Mouse (Mus musculus) cerebellum, adult 2 months (tissue): ENCODE results near the gene Ptges3l. TPM values are rescaled to one million over a fixed set of nuclear protein-coding genes. Genes with fewer than 3 reads are reported as not detected.

Source experiments
- DNase-seq, 2 experiments: peaks; one replicate each; pipeline ENCODE4 v3.0.0; 2021
- H3K27ac ChIP-seq: fragments of 200-500 bp; 2 replicates; pipeline ENCODE4 v1.5.1; 2012; ENCODE audit warnings: low read length, control low read depth, inconsistent platforms; ENCODE audit not compliant: insufficient read depth
- H3K27me3 ChIP-seq: fragments of 200-500 bp; 2 replicates; pipeline ENCODE4 v1.6.1; 2012; ENCODE audit warnings: inconsistent platforms, mild to moderate bottlenecking, low read length, moderate library complexity; ENCODE audit not compliant: control insufficient read depth, insufficient read depth
- H3K4me1 ChIP-seq: fragments of 200-500 bp; 2 replicates; pipeline ENCODE4 v1.6.1; 2011; ENCODE audit warnings: low read length; ENCODE audit not compliant: control insufficient read depth, insufficient read depth
- H3K4me3 ChIP-seq: fragments of 200-500 bp; replicated peaks from 2 replicates; pipeline ENCODE3; 2011; ENCODE audit warnings: mild to moderate bottlenecking, low read depth, low read length, control low read depth; ENCODE audit not compliant: insufficient read depth
- CTCF ChIP-seq: fragments of 200-500 bp; IDR thresholded peaks from 2 replicates; pipeline ENCODE4 v1.5.1; 2011; ENCODE audit warnings: low read depth, mild to moderate bottlenecking, control low read depth, low read length, moderate library complexity, borderline replicate concordance; ENCODE audit not compliant: insufficient read depth
- POLR2A ChIP-seq: fragments of 200-500 bp; IDR thresholded peaks from 2 replicates; pipeline ENCODE4 v1.6.1; 2011; ENCODE audit warnings: low read length, control low read depth, borderline replicate concordance; ENCODE audit not compliant: insufficient read depth
- WGBS: fragments of 180-500 bp; shearing (Covaris S2); methylation state at CpG from one replicate; pipeline ENCODE4 v1.1.7; 2018; 5-methylcytosine and 5-hydroxymethylcytosine counted together
- polyA plus RNA-seq: library from polyadenylated mRNA; depleted of rRNA; stranded (reverse); fragments of >200 nt; gene quantifications from 2 replicates; pipeline ENCODE4 v1.2.3, GENCODE M21; 2012

Ptges3l gene
- polyA plus RNA-seq, 1 experiment: 1.8 TPM

GRCm38 (mm10) chr11:101462583-101463440, 37.7 kb upstream of the Ptges3l start:
- no peak overlapping the region for H3K27ac ChIP-seq

GRCm38 (mm10) chr11:101462141-101462540, 37.0 kb upstream of the Ptges3l start:
- no peak overlapping the region for H3K4me3 ChIP-seq
- no peaks in the 10 kb centered on the region for H3K4me1 ChIP-seq
- H3K27me3 ChIP-seq: no peaks in the 10 kb centered on the region
- no peak for TF ChIP-seq POLR2A
- TF ChIP-seq CTCF: no peak
- H3K27ac ChIP-seq: no peak overlapping the region
- DNase-seq: no peak
- 56% methylated on average over 14 of the region's 14 CpGs for WGBS

More at GRCm38 (mm10) chr11:101462583-101463440, 37.7 kb upstream of the Ptges3l start:
- TF ChIP-seq CTCF (no peak), POLR2A (no peak)
- H3K4me1 ChIP-seq: no peaks in the 10 kb centered on the region
- H3K4me3 ChIP-seq: no peak overlapping the region
- WGBS: 46% methylated on average over 13 of the region's 13 CpGs
- no peak for DNase-seq
- no peaks in the 10 kb centered on the region for H3K27me3 ChIP-seq

GRCm38 (mm10) chr11:101460321-101460720, 35.2 kb upstream of the Ptges3l start:
- WGBS: 91% methylated on average over 15 of the region's 15 CpGs
- TF ChIP-seq POLR2A (no peak), CTCF (no peak)
- no peaks in the 10 kb centered on the region for H3K27me3 ChIP-seq
- H3K4me3 ChIP-seq: no peak overlapping the region
- H3K27ac ChIP-seq: no peak overlapping the region
- no peaks in the 10 kb centered on the region for H3K4me1 ChIP-seq
- DNase-seq: no peak

- H3K27ac ChIP-seq: no peak overlapping the region
- H3K4me1 ChIP-seq: no peaks in the 10 kb centered on the region
- no peak for DNase-seq
- WGBS: 58% methylated on average over 6 of the region's 6 CpGs
- H3K27me3 ChIP-seq: no peaks in the 10 kb centered on the region
- no peak for TF ChIP-seq CTCF
- TF ChIP-seq POLR2A: no peak
- no peak overlapping the region for H3K4me3 ChIP-seq
These were observed 34.6 kb upstream of the Ptges3l start for GRCm38 (mm10) chr11:101459716-101460115.

- TF ChIP-seq CTCF (no peak), POLR2A (no peak)
- Histone ChIP-seq H3K4me1 (no peaks in the 10 kb centered on the region), H3K27me3 (no peaks in the 10 kb centered on the region), H3K4me3 (no peak overlapping the region), H3K27ac (no peak overlapping the region)
- no peak for DNase-seq
- 88% methylated on average over 12 of the region's 12 CpGs for WGBS
These were observed 33.1 kb upstream of the Ptges3l start for GRCm38 (mm10) chr11:101458217-101458616.

- Histone ChIP-seq H3K4me3 (no peak overlapping the region), H3K27ac (no peak overlapping the region), H3K27me3 (no peaks in the 10 kb centered on the region), H3K4me1 (no peaks in the 10 kb centered on the region)
- WGBS: 81% methylated on average over 9 of the region's 9 CpGs
- no peak for DNase-seq
- no peak for TF ChIP-seq CTCF
- no peak for TF ChIP-seq POLR2A
These were observed 32.5 kb upstream of the Ptges3l start for GRCm38 (mm10) chr11:101457631-101458030.

GRCm38 (mm10) chr11:101455627-101456026, 30.5 kb upstream of the Ptges3l start:
- TF ChIP-seq CTCF: no peak
- no peak for TF ChIP-seq POLR2A
- Histone ChIP-seq H3K27me3 (no peaks in the 10 kb centered on the region), H3K4me3 (no peak overlapping the region), H3K4me1 (no peaks in the 10 kb centered on the region), H3K27ac (no peak overlapping the region)
- WGBS: 91% methylated on average over 7 of the region's 7 CpGs
- DNase-seq: no peak

GRCm38 (mm10) chr11:101454702-101455101, 29.6 kb upstream of the Ptges3l start:
- Histone ChIP-seq H3K4me1 (no peaks in the 10 kb centered on the region), H3K4me3 (no peak overlapping the region), H3K27ac (no peak overlapping the region), H3K27me3 (no peaks in the 10 kb centered on the region)
- TF ChIP-seq POLR2A (no peak), CTCF (no peak)
- no peak for DNase-seq
- 15% methylated on average over 6 of the region's 6 CpGs for WGBS
